Mouse (Mus musculus): ENCODE results near the gene Mrps5. TPM values are rescaled to one million over a fixed set of nuclear protein-coding genes. Genes with fewer than 3 reads are reported as not detected.

Mrps5 gene
- polyA plus RNA-seq (2012) = 11.3 and 14.5 TPM in 2 replicates

DNA sequence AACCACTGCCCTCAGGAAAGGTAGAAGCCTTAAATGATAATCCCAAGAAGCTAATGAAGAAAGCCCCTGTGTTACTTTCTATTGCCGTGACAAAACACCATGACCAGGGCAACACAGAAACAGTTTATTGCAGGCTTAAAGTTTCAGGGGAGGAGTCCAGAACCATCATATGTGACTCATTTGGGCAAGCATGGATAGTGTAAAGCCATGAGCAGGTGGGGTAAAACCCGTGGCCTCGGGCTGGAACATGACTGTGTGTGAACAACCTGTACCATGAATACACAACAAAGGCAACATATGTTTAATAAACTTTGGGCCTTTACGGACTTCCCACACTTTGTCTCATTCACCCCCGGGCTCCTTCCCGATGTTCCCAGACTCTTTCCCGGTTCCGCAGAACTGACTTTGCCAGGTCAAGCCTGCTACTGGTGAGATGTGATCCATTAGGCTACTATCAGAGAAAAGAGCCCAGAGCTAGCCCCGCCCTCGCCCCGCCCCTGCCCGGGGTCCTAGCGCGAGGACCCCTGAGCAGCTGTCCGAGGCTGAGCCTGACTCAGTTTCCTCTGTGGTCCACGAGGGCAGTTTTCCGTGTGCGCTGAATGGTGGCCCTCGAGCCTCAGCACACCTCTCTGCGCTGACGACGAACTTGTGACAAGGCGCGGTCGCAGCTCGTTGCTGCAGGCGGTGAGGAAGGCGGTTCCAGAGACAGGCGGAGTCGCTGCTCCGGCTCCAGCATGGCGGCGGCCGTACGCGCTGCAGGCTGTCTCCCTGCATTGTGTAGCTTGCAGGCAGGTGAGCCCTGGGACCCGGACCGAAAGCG lies at the start of gene Mrps5, which contains the start of gene Zfp661:
TSS of gene Mrps5 (plus strand) at position 529 of the 820 bp plus-strand sequence.
TSS of gene Zfp661 (minus strand) at position 401 of the 820 bp plus-strand sequence.
- TF ChIP-seq GATA1 (IDR thresholded peaks at IDR 0.05; ENCODE audit: low read length) (no peak), TAL1 (IDR thresholded peaks at IDR 0.05; ENCODE audit: low read length) (no peak)
- peaks cover 51% of the 10 kb centered on the region for H3K4me1 ChIP-seq (ENCODE audit: control insufficient read depth)

DNA sequence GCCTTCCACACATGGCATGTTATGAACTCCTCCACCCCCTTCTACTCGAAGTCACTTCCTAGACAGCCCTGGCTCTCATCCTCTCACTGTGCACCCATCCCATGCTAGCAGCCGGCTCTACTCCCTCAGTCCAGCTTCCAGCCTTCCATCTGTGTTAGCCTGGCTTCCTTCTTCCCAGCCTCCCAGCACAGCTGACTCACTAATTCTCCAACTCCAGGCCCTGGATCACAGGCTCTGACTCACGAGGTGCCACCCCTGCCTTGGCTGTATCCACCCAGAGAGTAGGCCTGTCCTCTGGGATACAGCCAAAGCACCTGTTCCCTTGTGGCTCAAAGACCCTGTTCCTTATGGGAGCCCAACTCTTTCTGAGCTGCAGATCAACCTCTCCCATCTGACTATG lies 49.5 kb upstream of the Mrps5 start:
- H3K4me3 ChIP-seq (replicated peaks) = no peak overlapping the region
- no peaks in the 10 kb centered on the region for H3K9me3 ChIP-seq (ENCODE audit: control insufficient read depth, low read length)
- TF ChIP-seq GATA1 (IDR thresholded peaks at IDR 0.05; ENCODE audit: low read length) = no peak
- no peak for TF ChIP-seq TAL1 (IDR thresholded peaks at IDR 0.05; ENCODE audit: low read length)
- H3K36me3 ChIP-seq (ENCODE audit: control insufficient read depth) = no peaks in the 10 kb centered on the region
- H3K27me3 ChIP-seq (ENCODE audit: control insufficient read depth) = peaks cover 41% of the 10 kb centered on the region
- H3K4me1 ChIP-seq (ENCODE audit: control insufficient read depth) = no peaks in the 10 kb centered on the region

More for the DNA sequence above, at the start of gene Mrps5, which contains the start of gene Zfp661:
- H3K9me3 ChIP-seq (ENCODE audit: control insufficient read depth, low read length) = no peaks in the 10 kb centered on the region
- H3K27me3 ChIP-seq (ENCODE audit: control insufficient read depth) = no peaks in the 10 kb centered on the region
- H3K4me3 ChIP-seq (replicated peaks) = peak within 1 kb of the TSS; percentile 73
- peaks cover 18% of the 10 kb centered on the region for H3K36me3 ChIP-seq (ENCODE audit: control insufficient read depth)

DNA sequence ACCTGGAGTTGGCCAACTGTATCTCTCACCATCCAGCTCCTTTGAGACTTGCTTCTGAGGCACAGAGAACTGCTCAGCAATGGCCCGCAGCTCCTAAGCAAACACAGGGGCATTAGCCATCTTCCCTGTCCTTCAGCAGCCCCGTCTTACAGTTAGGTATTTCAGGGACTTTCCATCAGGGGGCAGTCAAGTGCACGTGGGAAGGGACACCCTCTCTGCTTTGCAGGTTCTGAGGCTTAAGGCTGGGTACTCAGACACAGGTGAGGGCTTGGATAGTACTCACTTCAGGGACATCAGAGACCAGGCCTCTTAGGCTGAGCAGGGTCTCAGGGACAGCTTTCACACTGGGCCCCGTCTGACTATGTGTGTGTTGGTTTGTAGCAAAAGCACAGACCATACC lies 47.5 kb upstream of the Mrps5 start:
- TF ChIP-seq TAL1 (IDR thresholded peaks at IDR 0.05; ENCODE audit: low read length) = no peak
- no peak for TF ChIP-seq GATA1 (IDR thresholded peaks at IDR 0.05; ENCODE audit: low read length)
- Histone ChIP-seq H3K4me3 (replicated peaks) (no peak overlapping the region), H3K4me1 (ENCODE audit: control insufficient read depth) (no peaks in the 10 kb centered on the region), H3K9me3 (ENCODE audit: control insufficient read depth, low read length) (no peaks in the 10 kb centered on the region), H3K36me3 (ENCODE audit: control insufficient read depth) (no peaks in the 10 kb centered on the region), H3K27me3 (ENCODE audit: control insufficient read depth) (peaks cover 51% of the 10 kb centered on the region)

DNA sequence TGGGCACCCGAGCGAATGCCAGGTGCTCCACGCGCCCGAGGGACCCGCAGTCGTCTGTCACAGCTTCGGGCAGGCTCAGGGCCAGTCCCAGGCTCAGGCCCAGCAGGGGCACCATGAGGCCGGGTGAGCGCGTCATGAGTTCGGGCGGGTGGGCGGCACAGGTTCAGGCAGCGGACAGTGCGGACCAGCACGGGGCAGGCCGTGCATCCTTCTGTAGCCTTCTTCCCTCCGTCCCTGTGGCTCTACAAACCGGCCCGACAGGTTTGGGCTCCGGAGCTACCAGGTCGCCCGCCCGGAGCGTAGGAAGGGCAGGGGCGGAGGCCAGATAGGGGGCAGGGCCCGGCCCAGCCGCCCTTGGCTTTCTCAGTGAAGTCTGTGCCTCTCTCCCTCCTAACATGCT lies 45.8 kb upstream of the Mrps5 start, which contains the start of gene Prom2:
TSS of gene Prom2 (minus strand) at position 283 of the 400 bp plus-strand sequence.
- Histone ChIP-seq H3K4me3 (replicated peaks) (no peak within 1 kb of the TSS), H3K27me3 (ENCODE audit: control insufficient read depth) (peaks cover 51% of the 10 kb centered on the region), H3K9me3 (ENCODE audit: control insufficient read depth, low read length) (no peaks in the 10 kb centered on the region), H3K4me1 (ENCODE audit: control insufficient read depth) (no peaks in the 10 kb centered on the region), H3K36me3 (ENCODE audit: control insufficient read depth) (no peaks in the 10 kb centered on the region)
- TF ChIP-seq GATA1 (IDR thresholded peaks at IDR 0.05; ENCODE audit: low read length) = no peak
- no peak for TF ChIP-seq TAL1 (IDR thresholded peaks at IDR 0.05; ENCODE audit: low read length)

DNA sequence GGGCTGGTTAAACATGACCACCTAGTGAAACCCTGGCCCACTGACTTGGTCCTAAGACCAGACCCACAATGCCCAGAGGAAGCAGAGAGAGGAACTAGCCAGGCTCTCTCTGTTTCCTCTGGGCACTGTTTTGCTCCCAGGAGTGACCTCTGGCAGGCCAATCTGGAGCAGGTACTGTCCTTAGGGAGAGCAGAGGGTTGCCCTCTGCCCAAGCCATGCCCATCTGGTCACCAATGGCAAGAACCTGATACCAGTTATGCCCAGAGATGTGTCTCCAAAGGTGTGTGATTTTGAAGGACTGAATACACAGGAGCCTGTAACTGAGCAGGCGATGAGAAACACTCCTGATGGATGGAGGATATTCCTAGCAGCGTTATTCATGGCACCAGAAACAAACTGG lies 45.3 kb upstream of the Mrps5 start:
- H3K27me3 ChIP-seq (ENCODE audit: control insufficient read depth) = peaks cover 51% of the 10 kb centered on the region
- H3K9me3 ChIP-seq (ENCODE audit: control insufficient read depth, low read length) = no peaks in the 10 kb centered on the region
- no peak overlapping the region for H3K4me3 ChIP-seq (replicated peaks)
- no peaks in the 10 kb centered on the region for H3K36me3 ChIP-seq (ENCODE audit: control insufficient read depth)
- TF ChIP-seq TAL1 (IDR thresholded peaks at IDR 0.05; ENCODE audit: low read length) (no peak), GATA1 (IDR thresholded peaks at IDR 0.05; ENCODE audit: low read length) (no peak)
- H3K4me1 ChIP-seq (ENCODE audit: control insufficient read depth) = peaks cover 3% of the 10 kb centered on the region

DNA sequence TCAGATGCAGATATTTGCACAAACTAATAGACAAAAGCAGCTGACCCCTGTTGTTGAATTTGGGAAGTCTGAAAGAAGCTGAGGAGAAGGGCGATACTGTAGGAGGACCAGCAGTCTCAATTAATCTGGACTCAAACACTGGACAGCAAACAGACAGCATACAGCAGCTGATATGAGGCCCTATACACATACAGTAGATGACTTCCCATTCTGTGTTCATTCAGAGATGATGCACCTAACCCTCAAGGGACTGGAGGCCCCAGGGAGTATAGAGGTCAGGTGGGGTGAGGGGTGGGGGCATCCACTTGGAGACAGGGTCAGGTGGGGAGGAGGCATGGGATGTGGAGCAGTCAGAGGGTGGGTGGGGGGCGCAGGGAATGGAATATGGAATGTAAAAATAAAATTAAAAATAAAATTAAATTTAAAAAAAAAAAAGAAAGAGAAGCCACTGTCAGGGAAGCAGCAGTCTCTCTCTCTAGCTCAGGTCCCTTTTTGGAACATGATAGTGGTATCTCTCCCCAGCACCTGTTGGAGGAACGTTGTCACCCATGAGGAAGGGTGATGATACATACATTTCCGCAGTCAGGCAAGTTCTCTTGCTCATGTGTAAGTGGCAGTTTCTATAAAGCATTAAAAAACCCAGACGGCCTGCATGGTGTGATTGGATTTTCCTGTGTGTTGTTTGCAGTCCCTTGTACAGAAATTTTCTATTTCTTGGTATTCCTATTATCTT lies 38.5 kb upstream of the Mrps5 start:
- peak; percentile 42; the same call in 1 of the 3 replicates for TF ChIP-seq TAL1 (IDR thresholded peaks at IDR 0.05; ENCODE audit: low read length)
- peak; percentile 50 for TF ChIP-seq GATA1 (IDR thresholded peaks at IDR 0.05; ENCODE audit: low read length)
- Histone ChIP-seq H3K27me3 (ENCODE audit: control insufficient read depth) (peaks cover under 1% of the 10 kb centered on the region), H3K36me3 (ENCODE audit: control insufficient read depth) (no peaks in the 10 kb centered on the region), H3K9me3 (ENCODE audit: control insufficient read depth, low read length) (no peaks in the 10 kb centered on the region), H3K4me1 (ENCODE audit: control insufficient read depth) (peaks cover 40% of the 10 kb centered on the region), H3K4me3 (replicated peaks) (no peak overlapping the region)

DNA sequence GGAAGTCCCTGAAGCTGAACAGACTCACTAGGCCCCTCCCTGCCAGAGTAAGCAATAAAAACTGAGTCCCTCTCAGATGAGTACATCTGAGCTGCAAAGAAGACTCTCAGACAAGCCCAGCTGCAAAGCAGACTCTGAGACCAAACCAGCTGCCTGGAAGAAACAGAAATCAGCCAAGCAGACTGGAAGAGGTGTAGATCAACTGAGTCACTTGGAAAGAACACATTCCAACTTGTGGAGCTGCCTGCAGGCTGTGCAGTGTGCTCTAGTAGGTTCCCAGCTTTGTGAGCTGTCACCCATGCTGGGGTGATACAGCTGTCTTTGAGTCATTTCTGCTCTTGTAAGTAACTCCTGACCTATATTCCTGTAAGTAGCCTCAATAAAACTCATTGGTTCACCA lies 37.3 kb upstream of the Mrps5 start:
- H3K9me3 ChIP-seq (ENCODE audit: control insufficient read depth, low read length) = no peaks in the 10 kb centered on the region
- H3K4me1 ChIP-seq (ENCODE audit: control insufficient read depth) = peaks cover 40% of the 10 kb centered on the region
- TF ChIP-seq GATA1 (IDR thresholded peaks at IDR 0.05; ENCODE audit: low read length) = no peak
- H3K36me3 ChIP-seq (ENCODE audit: control insufficient read depth) = no peaks in the 10 kb centered on the region
- no peaks in the 10 kb centered on the region for H3K27me3 ChIP-seq (ENCODE audit: control insufficient read depth)
- H3K4me3 ChIP-seq (replicated peaks) = no peak overlapping the region

DNA sequence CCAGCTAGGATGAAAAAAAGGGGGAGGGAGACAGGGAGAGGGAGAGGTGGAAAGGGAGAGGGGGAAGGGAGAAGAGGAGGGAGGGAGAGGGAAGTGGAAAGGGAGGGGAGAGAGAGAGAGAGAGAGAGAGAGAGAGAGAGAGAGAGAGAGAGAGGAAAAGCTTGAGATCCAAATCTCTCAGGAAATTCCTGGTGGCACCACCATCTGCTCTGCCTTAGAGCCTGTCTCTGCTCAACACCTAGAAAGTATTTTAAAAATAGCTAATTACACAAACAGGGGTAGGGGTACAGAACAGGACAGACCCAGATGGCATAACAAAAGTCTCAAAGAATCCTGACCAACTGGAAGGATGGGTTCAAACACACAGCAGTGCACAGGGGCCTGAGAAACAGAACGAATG lies 36.6 kb upstream of the Mrps5 start:
- Histone ChIP-seq H3K27me3 (ENCODE audit: control insufficient read depth) (no peaks in the 10 kb centered on the region), H3K36me3 (ENCODE audit: control insufficient read depth) (no peaks in the 10 kb centered on the region), H3K4me1 (ENCODE audit: control insufficient read depth) (peaks cover 40% of the 10 kb centered on the region), H3K4me3 (replicated peaks) (no peak overlapping the region), H3K9me3 (ENCODE audit: control insufficient read depth, low read length) (no peaks in the 10 kb centered on the region)
- no peak for TF ChIP-seq GATA1 (IDR thresholded peaks at IDR 0.05; ENCODE audit: low read length)
- no peak for TF ChIP-seq TAL1 (IDR thresholded peaks at IDR 0.05; ENCODE audit: low read length)

DNA sequence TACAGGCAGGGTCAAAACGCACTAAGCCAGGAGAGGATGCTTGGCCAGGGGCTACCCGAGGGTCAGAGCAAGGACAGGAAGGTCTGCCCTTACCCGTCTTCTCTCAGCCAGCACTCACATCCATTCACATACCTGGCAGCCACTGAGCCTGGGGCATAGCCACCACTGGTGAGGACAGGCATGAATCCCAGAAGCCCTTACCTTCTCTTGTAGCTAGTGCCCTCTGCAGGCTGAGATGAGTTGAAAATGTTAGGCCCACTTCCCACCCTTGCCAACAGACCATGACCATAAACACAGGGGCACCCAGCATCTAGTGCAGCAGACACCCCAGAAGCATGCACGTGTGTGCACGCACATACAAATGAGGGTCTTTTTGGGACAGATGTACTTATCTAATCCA lies 35.9 kb upstream of the Mrps5 start:
- Histone ChIP-seq H3K27me3 (ENCODE audit: control insufficient read depth) (no peaks in the 10 kb centered on the region), H3K36me3 (ENCODE audit: control insufficient read depth) (no peaks in the 10 kb centered on the region), H3K9me3 (ENCODE audit: control insufficient read depth, low read length) (no peaks in the 10 kb centered on the region), H3K4me3 (replicated peaks) (no peak overlapping the region), H3K4me1 (ENCODE audit: control insufficient read depth) (peaks cover 40% of the 10 kb centered on the region)
- no peak for TF ChIP-seq GATA1 (IDR thresholded peaks at IDR 0.05; ENCODE audit: low read length)
- TF ChIP-seq TAL1 (IDR thresholded peaks at IDR 0.05; ENCODE audit: low read length) = no peak
